8 mouse cellular contexts compared by ENCODE assay signal in the genomic region with DNA sequence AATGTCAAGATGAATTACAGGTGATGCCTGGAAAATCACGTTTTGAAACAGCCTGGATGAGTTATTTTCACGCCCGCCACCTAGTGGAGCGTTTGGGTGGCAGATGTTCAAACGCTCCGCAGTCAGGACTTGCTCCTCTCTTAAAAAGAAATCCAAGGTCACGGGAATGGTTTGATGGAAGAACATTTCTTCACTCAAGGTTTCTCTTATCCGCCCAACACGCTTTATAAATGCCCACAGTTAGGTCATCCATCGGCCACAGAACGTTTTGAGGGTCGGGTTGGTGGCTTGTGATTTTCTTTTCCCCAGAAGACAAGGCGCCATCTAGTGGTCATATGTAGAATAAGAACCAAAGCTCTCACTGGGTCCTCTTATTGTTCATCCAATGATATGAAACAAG.
DNase-seq lines count a peak whose midpoint lies in the region; ATAC-seq and TF ChIP-seq lines count a peak whose summit lies in the region.

No protein-coding gene starts in this region.

- TF ChIP-seq POLR2A in bone marrow, adult 2 months (IDR thresholded peaks at IDR 0.05; ENCODE audit: borderline replicate concordance, control insufficient read depth, low read depth, low read length): no peak
- TF ChIP-seq POLR2A in limb, embryonic 14.5 days (IDR thresholded peaks at IDR 0.05; ENCODE audit: borderline replicate concordance, extremely low read depth, insufficient read depth, insufficient read length): no peak

- H3K9me3 ChIP-seq in embryonic facial prominence, embryonic 14.5 days (ENCODE audit: control insufficient read depth, low read length): no peaks in the 10 kb centered on the region
- H3K9me3 ChIP-seq in heart, embryonic 10.5 days: no peaks in the 10 kb centered on the region
- H3K9me3 ChIP-seq in kidney, embryonic 14.5 days (ENCODE audit: control insufficient read depth, low read length): no peaks in the 10 kb centered on the region
- H3K9me3 ChIP-seq in limb, embryonic 14.5 days (ENCODE audit: control insufficient read depth, low read length): no peaks in the 10 kb centered on the region
- H3K9me3 ChIP-seq in midbrain, embryonic 16.5 days (replicated peaks; ENCODE audit: control insufficient read depth, low read length, poor library complexity, severe bottlenecking): no peaks in the 10 kb centered on the region

- peak; percentile 15 for TF ChIP-seq CTCF in C2C12 (IDR thresholded peaks at IDR 0.05; ENCODE audit: control insufficient read depth, insufficient read depth, insufficient read length)
- peak; percentile 39; the same call in 1 of the 2 replicates for TF ChIP-seq CTCF in bone marrow, adult 2 months (IDR thresholded peaks at IDR 0.05; ENCODE audit: control insufficient read depth, insufficient read depth, low read length)

- H3K4me3 ChIP-seq in C2C12 (ENCODE audit: insufficient read depth, poor library complexity, severe bottlenecking): no peak overlapping the region
- no peak overlapping the region for H3K4me3 ChIP-seq in bone marrow, adult 2 months (replicated peaks; ENCODE audit: control insufficient read depth, low read depth, low read length)
- peak overlapping the region; percentile 35 for H3K4me3 ChIP-seq in embryonic facial prominence, embryonic 14.5 days (ENCODE audit: low read depth, low read length)
- H3K4me3 ChIP-seq in heart, embryonic 10.5 days: peak overlapping the region; percentile 57
- peak overlapping the region; percentile 26 for H3K4me3 ChIP-seq in kidney, embryonic 14.5 days (ENCODE audit: low read length)
- H3K4me3 ChIP-seq in limb, embryonic 14.5 days (replicated peaks; ENCODE audit: low read length): peak overlapping the region; percentile 38
- H3K4me3 ChIP-seq in midbrain, embryonic 16.5 days (ENCODE audit: low read depth, low read length): peak overlapping the region; percentile 41

- ATAC-seq in embryonic facial prominence, embryonic 14.5 days (ENCODE audit: low read depth): peak; percentile 70; the same call in 1 of the 2 replicates
- peak; percentile 68 for ATAC-seq in kidney, embryonic 14.5 days (ENCODE audit: low FRiP score, low TSS enrichment)
- ATAC-seq in limb, embryonic 14.5 days (ENCODE audit: low FRiP score, low read depth): no peak
- peak; percentile 85; the same call in 1 of the 2 replicates for ATAC-seq in midbrain, embryonic 16.5 days

- peak overlapping the region; percentile 38 for H3ac ChIP-seq in C2C12 (ENCODE audit: control insufficient read depth, insufficient read length, low read depth)

- no peaks in the 10 kb centered on the region for H3K79me2 ChIP-seq in C2C12 (ENCODE audit: control insufficient read depth, insufficient read depth)

- peak overlapping the region; percentile 41; the same call in 1 of the 2 replicates for H3K9ac ChIP-seq in embryonic facial prominence, embryonic 14.5 days (ENCODE audit: low read depth, low read length)
- no peak overlapping the region for H3K9ac ChIP-seq in kidney, embryonic 14.5 days (ENCODE audit: low read depth, low read length)
- H3K9ac ChIP-seq in limb, embryonic 14.5 days (ENCODE audit: low read depth, low read length, severe bottlenecking): 0 out of 2 replicates have a peak overlapping the region, but pooled peaks have one; percentile 22
- H3K9ac ChIP-seq in midbrain, embryonic 16.5 days (ENCODE audit: low read depth, low read length): peak overlapping the region; percentile 60

- peak overlapping the region; percentile 53 for H3K4me2 ChIP-seq in embryonic facial prominence, embryonic 14.5 days (ENCODE audit: low read depth, low read length)
- H3K4me2 ChIP-seq in kidney, embryonic 14.5 days (replicated peaks; ENCODE audit: low read depth, low read length): peak overlapping the region; percentile 40
- peak overlapping the region; percentile 61 for H3K4me2 ChIP-seq in limb, embryonic 14.5 days (replicated peaks; ENCODE audit: low read depth, low read length, severe bottlenecking)
- peak overlapping the region; percentile 66 for H3K4me2 ChIP-seq in midbrain, embryonic 16.5 days (ENCODE audit: low read length)

- H3K36me3 ChIP-seq in C2C12 (ENCODE audit: control insufficient read depth, insufficient read depth): peaks cover 6% of the 10 kb centered on the region
- H3K36me3 ChIP-seq in embryonic facial prominence, embryonic 14.5 days (ENCODE audit: control insufficient read depth, insufficient read depth, low read length): no peaks in the 10 kb centered on the region
- H3K36me3 ChIP-seq in heart, embryonic 10.5 days: no peaks in the 10 kb centered on the region
- no peaks in the 10 kb centered on the region for H3K36me3 ChIP-seq in kidney, embryonic 14.5 days (ENCODE audit: control insufficient read depth, insufficient read depth, low read length)
- no peaks in the 10 kb centered on the region for H3K36me3 ChIP-seq in limb, embryonic 14.5 days (ENCODE audit: control insufficient read depth, insufficient read depth, low read length)
- peaks cover 4% of the 10 kb centered on the region for H3K36me3 ChIP-seq in midbrain, embryonic 16.5 days (ENCODE audit: control insufficient read depth, insufficient read depth, low read length)
- no peaks in the 10 kb centered on the region for H3K36me3 ChIP-seq in splenic B cell, adult 2 months (ENCODE audit: control insufficient read depth, insufficient read depth, low read length, poor library complexity, severe bottlenecking)

- H3K27me3 ChIP-seq in C2C12 (ENCODE audit: control insufficient read depth, insufficient read depth, insufficient read length): no peaks in the 10 kb centered on the region
- H3K27me3 ChIP-seq in embryonic facial prominence, embryonic 14.5 days (replicated peaks; ENCODE audit: control insufficient read depth, insufficient read depth, low read length): no peaks in the 10 kb centered on the region
- no peaks in the 10 kb centered on the region for H3K27me3 ChIP-seq in heart, embryonic 10.5 days (ENCODE audit: insufficient read depth, poor library complexity, severe bottlenecking)
- no peaks in the 10 kb centered on the region for H3K27me3 ChIP-seq in kidney, embryonic 14.5 days (ENCODE audit: control insufficient read depth, insufficient read depth, low read length)
- no peaks in the 10 kb centered on the region for H3K27me3 ChIP-seq in limb, embryonic 14.5 days (ENCODE audit: control insufficient read depth, insufficient read depth, low read length)
- no peaks in the 10 kb centered on the region for H3K27me3 ChIP-seq in midbrain, embryonic 16.5 days (ENCODE audit: control insufficient read depth, insufficient read depth, low read depth, low read length)
- H3K27me3 ChIP-seq in splenic B cell, adult 2 months (ENCODE audit: control insufficient read depth, insufficient read depth, low read length, poor library complexity, severe bottlenecking): no peaks in the 10 kb centered on the region

- H3K4me1 ChIP-seq in bone marrow, adult 2 months (ENCODE audit: control insufficient read depth, insufficient read depth, low read length): no peaks in the 10 kb centered on the region
- H3K4me1 ChIP-seq in embryonic facial prominence, embryonic 14.5 days (ENCODE audit: control insufficient read depth, insufficient read depth, low read length): no peaks in the 10 kb centered on the region
- no peaks in the 10 kb centered on the region for H3K4me1 ChIP-seq in heart, embryonic 10.5 days
- no peaks in the 10 kb centered on the region for H3K4me1 ChIP-seq in kidney, embryonic 14.5 days (ENCODE audit: control insufficient read depth, insufficient read depth, low read length)
- no peaks in the 10 kb centered on the region for H3K4me1 ChIP-seq in limb, embryonic 14.5 days (ENCODE audit: control insufficient read depth, insufficient read depth, low read length)
- no peaks in the 10 kb centered on the region for H3K4me1 ChIP-seq in midbrain, embryonic 16.5 days (ENCODE audit: control insufficient read depth, insufficient read depth, low read length)

- no peaks in the 10 kb centered on the region for H3K79me3 ChIP-seq in C2C12 (ENCODE audit: low read depth)

- no peak overlapping the region for H3K27ac ChIP-seq in bone marrow, adult 2 months (ENCODE audit: control insufficient read depth, insufficient read depth, low read depth, low read length, poor library complexity)
- no peak overlapping the region for H3K27ac ChIP-seq in embryonic facial prominence, embryonic 14.5 days (replicated peaks; ENCODE audit: low read depth, low read length)
- peak overlapping the region; percentile 76 for H3K27ac ChIP-seq in heart, embryonic 10.5 days
- H3K27ac ChIP-seq in kidney, embryonic 14.5 days (ENCODE audit: low read depth, low read length): no peak overlapping the region
- no peak overlapping the region for H3K27ac ChIP-seq in limb, embryonic 14.5 days (replicated peaks; ENCODE audit: low read depth, low read length)
- H3K27ac ChIP-seq in midbrain, embryonic 16.5 days (ENCODE audit: low read length): peak overlapping the region; percentile 66; the same call in 1 of the 2 replicates

- under 1% methylated on average over 13 of the region's 13 CpGs for WGBS in bone marrow, adult 2 months
- 1% methylated on average over 13 of the region's 13 CpGs for WGBS in embryonic facial prominence, embryonic 14.5 days
- WGBS in heart, embryonic 10.5 days: 2% methylated on average over 13 of the region's 13 CpGs
- under 1% methylated on average over 13 of the region's 13 CpGs for WGBS in kidney, embryonic 14.5 days
- WGBS in limb, embryonic 14.5 days: under 1% methylated on average over 13 of the region's 13 CpGs
- WGBS in midbrain, embryonic 16.5 days: under 1% methylated on average over 13 of the region's 13 CpGs

- peak; percentile 83 for DNase-seq in embryonic facial prominence, embryonic 14.5 days (ENCODE audit: low spot score)
- peak; percentile 77 for DNase-seq in heart, embryonic 10.5 days (ENCODE audit: low spot score)
- peak; percentile 81 for DNase-seq in limb, embryonic 14.5 days (ENCODE audit: low spot score)
- DNase-seq in splenic B cell, adult 2 months (ENCODE audit: low read depth, low spot score): peak; percentile 71

TF ChIP-seq in C2C12, 6 proteins besides CTCF, POLR2A, EP300 and RAD21:
- no peak for TF ChIP-seq USF1 (IDR thresholded peaks at IDR 0.05; ENCODE audit: low read depth)
- no peak for TF ChIP-seq MYOG (IDR thresholded peaks at IDR 0.05; ENCODE audit: control insufficient read depth, extremely low read depth, insufficient read length)
- TF ChIP-seq MYOD1 (IDR thresholded peaks at IDR 0.05; ENCODE audit: control insufficient read depth, insufficient read length, low read depth): no peak
- TF ChIP-seq FOSL1 (IDR thresholded peaks at IDR 0.05; ENCODE audit: insufficient read depth, low read length, poor library complexity, severe bottlenecking): no peak
- no peak for TF ChIP-seq CEBPB (IDR thresholded peaks at IDR 0.05; ENCODE audit: low read depth)

Comparison
In these comparisons a context has a peak if more than half of its experiments do, and no peak if none do; other contexts are left out.
1. H3K4me3 ChIP-seq: peak in embryonic facial prominence, embryonic 14.5 days (single experiment), heart, embryonic 10.5 days (single experiment), kidney, embryonic 14.5 days (single experiment), limb, embryonic 14.5 days (single experiment) and midbrain, embryonic 16.5 days (single experiment); none in C2C12 (single experiment) and bone marrow, adult 2 months (single experiment).
2. H3K27ac ChIP-seq: peak in heart, embryonic 10.5 days (single experiment) and midbrain, embryonic 16.5 days (single experiment); none in bone marrow, adult 2 months (single experiment), embryonic facial prominence, embryonic 14.5 days (single experiment), kidney, embryonic 14.5 days (single experiment) and limb, embryonic 14.5 days (single experiment).
3. Peak in every context shown above with its lines, with median percentiles within 50 percentile points of each other: DNase-seq and H3K4me2 ChIP-seq.